Mouse (Mus musculus) heart, embryonic 11.5 days (tissue): ENCODE measurements at regions not wholly inside any gene's neighbourhood (a gene's known extent, or its start where the extent isn't known, plus 50 kb on each side); places are given as distances from the start of the nearest gene placed in this dataset.

ENCODE experiments used
- ATAC-seq: fragments of 200-750 bp; cut with Nextera tagmentation; replicated peaks from 2 replicates; pipeline ENCODE4 v1.8.0; 2017; ENCODE audit warnings: moderate library complexity; ENCODE audit not compliant: insufficient number of reproducible peaks, low FRiP score, low TSS enrichment
- H3K27ac ChIP-seq: fragments of 300-500 bp; sonication (generic); 2 replicates; pipeline ENCODE4 v1.5.1; 2014; ENCODE audit warnings: mild to moderate bottlenecking, low read depth, low read length
- H3K27me3 ChIP-seq: fragments of 300-500 bp; sonication (generic); 2 replicates; pipeline ENCODE4 v1.6.1; 2014; ENCODE audit warnings: mild to moderate bottlenecking, low read length, mixed read lengths; ENCODE audit not compliant: control insufficient read depth, insufficient read depth
- H3K36me3 ChIP-seq: fragments of 300-500 bp; sonication (generic); 2 replicates; pipeline ENCODE4 v1.6.1; 2014; ENCODE audit warnings: mild to moderate bottlenecking, low read length, moderate library complexity, mixed read lengths; ENCODE audit not compliant: control insufficient read depth, insufficient read depth
- H3K4me1 ChIP-seq: fragments of 300-500 bp; sonication (generic); 2 replicates; pipeline ENCODE4 v1.6.1; 2014; ENCODE audit warnings: low read length; ENCODE audit not compliant: control insufficient read depth, insufficient read depth
- H3K4me2 ChIP-seq: fragments of 300-500 bp; sonication (generic); 2 replicates; pipeline ENCODE4 v1.6.1; 2014; ENCODE audit warnings: mild to moderate bottlenecking, moderate library complexity
- H3K4me3 ChIP-seq: fragments of 300-500 bp; sonication (generic); 2 replicates; pipeline ENCODE4 v1.5.1; 2014; ENCODE audit warnings: low read depth, low read length
- H3K9ac ChIP-seq: fragments of 300-500 bp; sonication (generic); 2 replicates; pipeline ENCODE4 v1.6.1; 2014; ENCODE audit warnings: mild to moderate bottlenecking, low read depth, low read length, moderate library complexity
- H3K9me3 ChIP-seq: fragments of 300-500 bp; sonication (generic); replicated peaks from 2 replicates; pipeline ENCODE4 v1.6.1; 2016; ENCODE audit warnings: low read length; ENCODE audit not compliant: control insufficient read depth
- WGBS: fragments of 180-500 bp; shearing (Covaris S2); extraction: QIAGEN DNeasy Blood & Tissue Kit; methylation state at CpG from one replicate; pipeline ENCODE4 v1.1.7; 2014; ENCODE audit not compliant: insufficient replicate concordance; 5-methylcytosine and 5-hydroxymethylcytosine counted together

DNA sequence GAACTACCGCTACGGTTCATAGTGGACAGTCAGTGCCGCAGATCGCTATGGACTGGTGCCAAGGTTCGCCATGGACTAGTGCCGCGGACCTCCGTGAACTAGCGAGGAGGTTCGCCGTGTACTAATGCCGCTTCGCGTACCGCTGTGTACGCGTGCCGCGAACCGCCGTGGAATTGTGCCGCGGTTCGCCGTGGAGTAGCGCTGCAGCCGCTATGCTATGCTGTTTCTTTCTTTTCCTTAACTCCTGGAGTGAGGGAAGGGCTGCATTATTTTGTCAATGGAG, 71.9 kb downstream of the Rtl1 start:
- Histone ChIP-seq H3K36me3 (no peaks in the 10 kb centered on the region), H3K27ac (no peak overlapping the region), H3K27me3 (no peaks in the 10 kb centered on the region), H3K4me2 (peak overlapping the region; percentile 70), H3K4me3 (peak overlapping the region; percentile 41), H3K9ac (no peak overlapping the region), H3K4me1 (peaks cover 14% of the 10 kb centered on the region), H3K9me3 (peaks cover 21% of the 10 kb centered on the region)
- 44% methylated on average over 27 of the region's 27 CpGs for WGBS
- ATAC-seq, result no peak

DNA sequence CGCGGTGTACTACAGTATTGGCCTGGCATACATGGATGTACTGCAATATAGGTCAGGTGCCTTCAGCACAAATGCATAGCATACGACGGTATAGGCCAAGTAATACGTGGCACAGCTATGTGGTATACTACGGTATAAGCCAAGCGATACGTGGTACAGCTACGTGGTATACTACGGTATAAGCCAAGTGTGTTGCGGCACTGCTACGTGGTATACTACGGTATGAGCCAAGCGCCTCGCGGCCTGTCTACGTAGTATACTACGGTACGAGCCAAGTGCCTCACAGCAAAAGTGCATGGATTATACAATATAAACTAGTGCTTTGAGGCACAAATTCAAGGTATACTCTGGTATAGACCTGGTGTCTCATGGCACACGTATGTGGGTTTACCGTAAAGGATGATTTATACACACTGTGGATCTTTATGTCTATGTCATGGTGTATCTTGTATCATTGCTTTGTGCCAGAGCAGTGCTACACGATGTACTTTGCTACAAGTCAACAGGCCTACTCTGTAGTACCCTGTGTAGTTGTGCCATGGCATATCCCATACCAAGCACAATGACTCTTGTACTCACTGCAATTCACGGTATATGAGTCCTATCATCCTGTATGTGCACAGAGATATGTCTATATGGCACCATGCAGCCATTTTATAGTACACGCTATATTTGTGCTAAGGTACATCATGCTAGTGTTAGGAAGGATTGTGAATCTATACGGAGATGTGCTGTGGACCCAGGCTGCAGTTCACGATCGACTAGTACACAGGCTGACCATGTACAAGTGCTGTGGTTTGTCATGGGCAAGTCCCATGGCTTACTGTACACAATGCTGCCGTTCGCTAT, 72.5 kb downstream of the Rtl1 start:
- H3K4me1 ChIP-seq, result peaks cover 12% of the 10 kb centered on the region
- H3K9ac ChIP-seq, result no peak overlapping the region
- no peak overlapping the region for H3K27ac ChIP-seq
- H3K36me3 ChIP-seq, result no peaks in the 10 kb centered on the region
- 48% methylated on average over 29 of the region's 29 CpGs for WGBS
- peak overlapping the region; percentile 41 for H3K4me3 ChIP-seq
- 0 out of 2 replicates have a peak, but pooled peaks have one; percentile 46 for ATAC-seq
- peaks cover 21% of the 10 kb centered on the region for H3K9me3 ChIP-seq
- H3K27me3 ChIP-seq, result no peaks in the 10 kb centered on the region
- peak overlapping the region; percentile 70 for H3K4me2 ChIP-seq

- H3K27me3 ChIP-seq, result no peaks in the 10 kb centered on the region
- ATAC-seq, result no peak
- H3K4me1 ChIP-seq, result no peaks in the 10 kb centered on the region
- H3K27ac ChIP-seq, result no peak overlapping the region
- H3K4me3 ChIP-seq, result no peak overlapping the region
- no peak overlapping the region for H3K9ac ChIP-seq
- no peaks in the 10 kb centered on the region for H3K36me3 ChIP-seq
- WGBS, result 51% methylated on average over 9 of the region's 9 CpGs
- H3K4me2 ChIP-seq, result no peak overlapping the region
- H3K9me3 ChIP-seq, result peaks cover 21% of the 10 kb centered on the region
Measured at GRCm38 (mm10) chr12:109525613-109526012, 73.0 kb downstream of the Dlk1 start.

- no peak overlapping the region for H3K9ac ChIP-seq
- H3K27ac ChIP-seq, result no peak overlapping the region
- peaks cover 11% of the 10 kb centered on the region for H3K4me1 ChIP-seq
- 77% methylated on average over 5 of the region's 5 CpGs for WGBS
- H3K9me3 ChIP-seq, result peaks cover 2% of the 10 kb centered on the region; the same call in 1 of the 2 replicates
- H3K4me3 ChIP-seq, result no peak overlapping the region
- no peak overlapping the region for H3K4me2 ChIP-seq
- H3K36me3 ChIP-seq, result no peaks in the 10 kb centered on the region
- H3K27me3 ChIP-seq, result no peaks in the 10 kb centered on the region
- ATAC-seq, result no peak
Measured at GRCm38 (mm10) chr12:109521199-109521780, 68.7 kb downstream of the Dlk1 start.

DNA sequence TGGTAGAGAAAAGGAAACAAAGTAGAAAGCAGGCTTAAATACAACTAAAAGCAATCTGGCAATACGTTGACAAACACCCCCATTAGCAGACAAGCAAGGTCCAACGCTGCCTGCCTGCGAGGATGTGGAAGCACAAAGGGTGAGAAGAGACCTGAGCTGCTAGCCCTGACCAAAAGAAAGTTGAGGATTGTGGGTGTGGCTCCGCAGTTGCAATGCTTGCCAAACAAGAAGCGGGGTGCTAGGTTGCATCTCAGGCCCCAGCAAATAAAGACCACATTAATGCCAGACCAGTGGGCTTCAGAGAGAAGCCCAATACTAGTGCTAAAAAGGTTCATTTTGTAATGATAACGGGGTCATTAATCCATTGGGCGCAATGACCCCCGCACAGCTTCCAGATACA, 67.8 kb downstream of the Dlk1 start:
- Histone ChIP-seq H3K27ac (no peak overlapping the region), H3K9ac (no peak overlapping the region), H3K4me2 (no peak overlapping the region), H3K4me1 (peaks cover 15% of the 10 kb centered on the region), H3K9me3 (no peaks in the 10 kb centered on the region), H3K36me3 (no peaks in the 10 kb centered on the region), H3K27me3 (no peaks in the 10 kb centered on the region), H3K4me3 (no peak overlapping the region)
- 57% methylated on average over 8 of the region's 8 CpGs for WGBS
- ATAC-seq, result no peak

GRCm38 (mm10) chr12:109519838-109520237, 67.2 kb downstream of the Dlk1 start:
- Histone ChIP-seq H3K4me1 (peaks cover 15% of the 10 kb centered on the region), H3K27ac (no peak overlapping the region), H3K9ac (no peak overlapping the region), H3K4me2 (no peak overlapping the region), H3K9me3 (no peaks in the 10 kb centered on the region), H3K36me3 (no peaks in the 10 kb centered on the region), H3K4me3 (no peak overlapping the region), H3K27me3 (no peaks in the 10 kb centered on the region)
- ATAC-seq, result no peak
- 70% methylated on average over 5 of the region's 5 CpGs for WGBS

DNA sequence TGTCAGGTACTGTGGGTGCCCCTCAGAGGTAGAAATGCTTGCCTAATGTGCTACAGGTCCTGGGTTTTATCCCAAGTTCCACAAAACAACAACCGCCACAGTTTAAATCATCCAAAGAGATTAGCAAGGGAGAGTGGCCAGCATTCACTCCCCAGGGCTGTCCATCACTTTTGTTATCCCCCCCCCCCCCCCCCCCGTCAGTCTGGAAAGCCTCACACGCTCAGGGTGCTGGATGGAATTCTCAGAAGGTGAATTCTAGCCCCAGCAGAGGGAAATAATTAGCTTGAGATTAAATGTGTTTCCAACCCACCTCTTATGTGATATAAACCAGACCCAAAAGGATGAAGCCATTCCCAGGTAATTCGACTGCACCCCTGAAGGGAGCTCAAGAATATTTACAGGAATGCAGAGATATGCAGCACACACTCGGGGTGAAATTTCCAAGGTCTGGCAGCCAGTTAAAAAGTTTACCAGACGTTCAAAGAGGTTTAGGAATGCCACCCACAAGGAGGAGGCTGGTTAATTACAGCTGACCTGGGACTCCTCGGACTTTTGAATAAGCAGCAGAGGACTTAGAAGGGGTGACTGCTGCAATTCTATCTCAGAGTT, 65.9 kb downstream of the Dlk1 start:
- H3K4me3 ChIP-seq, result no peak overlapping the region
- no peaks in the 10 kb centered on the region for H3K27me3 ChIP-seq
- 8% methylated on average over 7 of the region's 7 CpGs for WGBS
- no peak overlapping the region for H3K9ac ChIP-seq
- no peak overlapping the region for H3K4me2 ChIP-seq
- no peaks in the 10 kb centered on the region for H3K36me3 ChIP-seq
- no peak overlapping the region for H3K27ac ChIP-seq
- no peak for ATAC-seq
- H3K9me3 ChIP-seq, result no peaks in the 10 kb centered on the region
- H3K4me1 ChIP-seq, result peaks cover 15% of the 10 kb centered on the region

DNA sequence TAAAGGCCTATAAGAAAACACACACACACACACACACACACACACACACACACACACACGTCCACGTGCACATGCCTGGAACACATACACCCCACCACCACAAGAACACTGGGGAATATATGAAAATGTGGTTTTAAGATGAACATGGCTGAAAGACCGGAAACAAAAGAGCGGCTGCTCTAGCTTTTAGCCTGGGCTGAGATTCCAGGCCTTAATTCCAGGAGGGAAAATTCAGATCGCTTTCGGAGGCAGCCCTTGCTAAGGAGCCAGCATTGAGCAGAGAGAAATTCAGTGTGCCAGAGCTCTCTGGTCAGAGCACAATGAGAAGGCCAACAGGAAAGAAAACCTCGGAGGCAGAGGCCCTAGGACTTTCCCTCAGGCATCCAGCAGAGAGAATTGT, 65.1 kb downstream of the Dlk1 start:
- Histone ChIP-seq H3K9me3 (no peaks in the 10 kb centered on the region), H3K4me1 (peaks cover 23% of the 10 kb centered on the region), H3K4me2 (no peak overlapping the region), H3K9ac (no peak overlapping the region), H3K27me3 (no peaks in the 10 kb centered on the region), H3K27ac (no peak overlapping the region), H3K36me3 (no peaks in the 10 kb centered on the region), H3K4me3 (no peak overlapping the region)
- ATAC-seq, result no peak
- WGBS, result 66% methylated on average over 7 of the region's 7 CpGs
